Mouse (Mus musculus): ENCODE data around the gene Ankrd53. TPM values are rescaled to one million over a fixed set of nuclear protein-coding genes. Genes with fewer than 3 reads are reported as not detected.

Gene Ankrd53
- total RNA-seq, 4 experiments from 2014 or later, result not detected

Other genes with a start within 250 kb of the Ankrd53 start
- not detected for gene Actg2, start 226.4 kb upstream of the Ankrd53 start, total RNA-seq (2022)
- gene Stambp, start 189.9 kb upstream of the Ankrd53 start, total RNA-seq (2022), result 10 to 100 TPM; 32.9 to 39.3 (median 37.3) TPM
- not detected for gene Clec4f, start 106.5 kb upstream of the Ankrd53 start, total RNA-seq (2022)
- under 1 TPM in 1 of 4 experiments, not detected in 3; 0.21 TPM for gene Cd207, start 84.8 kb upstream of the Ankrd53 start, total RNA-seq (2022)
- not detected for gene Vax2, start 51.4 kb upstream of the Ankrd53 start, total RNA-seq (2022)
- not detected for gene Atp6v1b1, start 19.7 kb upstream of the Ankrd53 start, total RNA-seq (2022)
- gene Tex261, start 13.2 kb downstream of the Ankrd53 start, total RNA-seq (2022), result 10 to 100 TPM; 38.3 to 49.8 (median 44.3) TPM
- gene Nagk, start 32.3 kb downstream of the Ankrd53 start, total RNA-seq (2022), result 10 to 100 TPM; 54.6 to 59.7 (median 56.7) TPM
- gene Paip2b, start 69.1 kb downstream of the Ankrd53 start, total RNA-seq (2022), result 10 to 100 TPM; 57.6 to 68.0 (median 64.7) TPM
- 100 to 1,000 TPM; 115 to 139 (median 131) TPM for gene Zfp638, start 104.5 kb downstream of the Ankrd53 start, total RNA-seq (2022)
- 1 to 10 TPM; 3.7 to 5.6 (median 3.8) TPM for gene Dysf, start 245.9 kb downstream of the Ankrd53 start, total RNA-seq (2022)

Data from left cerebral cortex, adult 8-10 months (tissue).